Mouse (Mus musculus) WW6 (cell line): Measurements from ENCODE around the gene Cpsf4.
"Not testable (repeated sequence)": the region's sequence is repeated elsewhere in the genome, so short reads cannot be mapped to it uniquely, and the experiment has no call there.

Experiments
- DNase-seq: peaks from one replicate; pipeline ENCODE4 v3.0.0-alpha.2; 2013; ENCODE audit warnings: low read depth, low spot score

The Cpsf4 gene

DNA sequence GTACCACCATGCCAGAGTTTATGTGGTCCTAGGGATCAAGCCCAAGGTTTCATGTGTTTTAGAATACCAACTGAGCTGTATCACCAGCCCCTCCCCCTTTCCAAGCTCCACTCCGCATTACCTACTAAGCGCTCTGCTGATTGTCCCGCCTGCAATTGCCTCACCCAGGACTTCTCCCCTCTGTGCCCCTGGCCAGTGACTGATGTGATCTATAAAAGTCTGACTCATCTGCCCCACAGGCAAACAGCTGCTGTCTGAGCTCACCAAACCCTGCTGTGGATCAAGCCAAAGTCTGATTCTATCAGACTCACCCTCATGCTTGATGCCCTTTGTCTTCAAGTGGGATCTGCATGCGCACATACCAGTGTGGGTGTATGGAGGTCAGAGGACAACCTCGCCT, 55.8 kb downstream of the Cpsf4 start:
- no peak for DNase-seq

DNA sequence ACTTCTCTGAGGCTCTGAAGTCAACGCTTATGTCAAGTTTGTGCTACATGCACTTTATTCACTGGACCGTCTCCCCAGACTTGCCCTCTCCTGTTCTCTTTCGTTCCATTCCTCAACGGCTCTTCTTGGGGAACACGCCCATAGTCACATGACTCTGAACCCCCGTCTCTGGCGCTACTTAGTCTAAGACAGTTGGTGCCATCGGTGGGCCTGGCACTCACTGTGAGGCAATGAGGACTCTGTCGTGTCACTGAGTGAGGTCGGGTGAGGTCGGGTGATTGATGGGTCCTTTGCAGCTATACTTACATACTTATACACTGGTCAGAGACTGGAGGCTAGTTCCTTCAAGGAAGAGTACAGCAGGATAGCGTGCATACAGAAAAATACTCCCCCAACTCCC, 56.4 kb downstream of the Cpsf4 start:
- DNase-seq, result no peak

DNA sequence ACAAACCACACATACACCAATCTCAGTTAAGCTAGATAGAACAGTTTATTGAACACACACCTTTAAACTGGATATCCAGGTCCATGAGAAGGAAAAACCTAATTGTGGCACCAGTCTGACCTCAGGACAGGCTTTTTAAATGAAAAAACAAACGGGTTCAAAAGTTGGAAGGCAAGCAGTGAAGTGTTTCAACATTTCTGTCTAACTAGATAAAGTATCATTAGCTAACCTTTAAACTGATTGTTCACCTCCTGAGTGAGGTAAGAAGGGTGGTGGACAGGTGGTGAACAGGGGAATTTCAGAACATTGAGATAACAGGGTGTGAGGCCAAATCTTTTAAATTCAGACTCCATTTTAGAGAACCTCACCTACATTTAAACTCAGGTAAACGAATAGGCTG, 59.4 kb downstream of the Cpsf4 start:
- DNase-seq, result no peak

DNA sequence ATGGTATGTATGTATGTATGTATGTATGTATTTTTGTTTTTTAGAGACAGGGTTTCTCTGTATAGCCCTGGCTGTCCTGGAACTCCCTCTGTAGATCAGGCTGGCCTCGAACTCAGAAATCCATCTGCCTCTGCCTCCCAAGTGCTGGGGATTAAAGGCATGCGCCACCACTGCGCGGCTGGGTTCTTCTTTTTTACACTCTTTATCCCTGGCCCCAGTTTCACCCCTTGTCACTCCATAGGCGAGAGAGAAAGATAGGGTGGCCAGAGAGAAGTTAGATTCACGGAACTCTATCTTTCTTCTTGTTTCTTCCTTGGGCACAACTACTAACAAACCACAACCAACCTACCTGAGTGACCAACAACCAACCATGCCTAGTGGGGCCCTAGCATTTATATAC, 62.3 kb downstream of the Cpsf4 start:
- not testable (repeated sequence) for DNase-seq

DNA sequence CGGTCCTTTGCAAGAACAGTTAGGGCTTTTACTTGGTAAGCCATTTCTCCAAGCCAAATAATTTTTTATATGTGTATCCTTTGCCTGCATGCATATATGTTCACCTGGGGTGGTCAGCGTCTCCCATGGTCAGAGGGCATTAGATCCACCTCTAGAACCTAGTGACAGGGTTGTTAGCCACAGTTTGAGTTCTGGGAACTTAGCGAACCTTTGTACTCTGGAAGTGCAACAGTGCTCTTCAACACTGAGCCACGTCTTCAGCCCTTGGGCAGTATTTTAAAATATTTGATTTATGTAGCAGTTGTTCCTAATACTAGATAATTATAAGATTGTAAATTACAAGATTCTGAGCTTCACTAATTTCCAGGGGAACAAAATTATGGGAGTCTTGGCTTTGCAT, 63.6 kb downstream of the Cpsf4 start:
- no peak for DNase-seq

- peak; percentile 95 for DNase-seq
Measured at GRCm38 (mm10) chr5:145231367-145231871, 64.4 kb downstream of the Cpsf4 start, which contains the start of gene Zfp655. Gene Zfp655, plus strand, starts transcription at chr5:145231715.
